Mouse (Mus musculus) kidney, postnatal 36 days (tissue): Measurements from ENCODE around the gene Kmo.
A peak's percentile ranks its signal among the peaks of the same experiment; 100 is the strongest.

Experiments
- DNase-seq, 2 experiments: peaks; one replicate each; pipeline ENCODE4 v3.0.0; 2021 to 2022; ENCODE audit warnings: mixed read lengths in 2 of 2

Kmo gene

GRCm38 (mm10) chr1:175632470-175632869 is 12.3 kb downstream of the Kmo start:
- no peak for DNase-seq

DNA sequence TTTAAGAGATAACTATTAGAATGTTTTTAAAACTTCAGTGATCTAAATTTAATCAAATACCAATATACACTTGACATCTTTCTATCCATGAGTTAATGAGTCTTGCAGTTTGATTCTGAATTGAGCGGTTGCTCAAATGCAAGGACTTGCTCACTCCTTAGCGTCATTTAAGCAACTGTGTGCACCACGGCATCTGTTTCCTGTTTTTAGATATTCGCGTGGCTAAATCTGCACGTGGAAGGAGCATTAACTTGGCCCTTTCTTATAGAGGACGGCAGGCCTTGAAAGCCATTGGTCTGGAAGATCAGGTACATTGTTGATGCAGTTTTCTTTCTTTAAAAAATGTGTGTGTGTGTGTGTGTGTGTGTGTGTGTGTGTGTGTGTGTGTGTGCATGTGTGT is 17.5 kb downstream of the Kmo start:
- no peak for DNase-seq

GRCm38 (mm10) chr1:175639072-175639471 is 18.9 kb downstream of the Kmo start:
- DNase-seq: no peak

DNA sequence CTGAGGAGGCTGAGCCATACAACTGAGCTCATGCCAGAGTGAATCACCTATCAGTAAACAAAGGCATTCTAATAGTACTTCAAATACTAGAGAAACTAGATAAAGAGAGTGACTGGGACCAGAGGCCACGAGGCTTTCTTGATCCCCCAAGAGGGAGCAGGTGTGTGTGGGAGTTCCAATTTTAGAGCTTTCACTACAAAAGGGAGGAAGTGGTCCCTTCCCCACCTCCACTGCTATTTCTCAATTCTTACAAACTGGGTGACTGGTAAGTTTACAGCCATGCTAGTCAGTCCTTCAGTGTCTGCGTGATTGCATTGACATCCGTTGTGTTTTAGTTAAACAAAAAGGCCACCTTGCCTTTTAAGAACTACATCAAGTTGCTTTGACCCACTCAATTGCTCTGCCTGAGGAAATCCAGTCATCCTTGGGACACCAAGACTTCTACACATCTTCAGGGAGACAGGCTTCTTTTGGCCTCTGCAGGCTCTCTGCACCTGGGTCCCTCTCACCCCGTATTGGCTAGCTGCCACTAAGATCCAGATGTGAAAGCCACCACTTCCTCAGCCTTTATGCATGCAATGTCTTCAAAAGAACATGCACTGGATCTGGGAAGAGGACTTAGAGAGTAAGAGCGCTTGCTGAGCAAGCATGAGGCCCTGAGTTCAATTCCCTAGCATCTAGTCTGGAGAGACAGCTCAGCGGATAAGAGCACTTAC is 20.4 kb downstream of the Kmo start:
- no peak for DNase-seq

- DNase-seq: no peak
These were observed 23.5 kb downstream of the Kmo start for GRCm38 (mm10) chr1:175643496-175644265.

DNA sequence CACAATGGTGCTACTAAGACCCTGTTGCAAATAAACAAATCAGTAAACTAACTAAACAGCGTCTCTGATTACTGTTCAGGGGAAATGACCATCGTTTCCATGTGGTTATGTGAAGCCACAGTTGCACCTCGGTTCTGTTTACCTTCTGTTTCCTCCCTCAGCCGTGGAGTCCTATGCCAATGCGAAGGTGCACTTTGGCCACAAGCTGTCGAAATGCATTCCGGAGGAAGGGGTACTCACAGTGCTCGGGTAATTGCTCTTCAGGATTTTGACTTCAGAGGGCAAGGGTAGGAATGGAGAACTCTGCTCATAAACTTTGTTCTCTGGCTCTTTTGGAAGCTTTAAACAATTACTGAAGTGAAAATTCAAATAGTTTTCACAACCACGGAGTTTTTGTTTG is 26.8 kb downstream of the Kmo start:
- DNase-seq: peak; percentile 71 to 86

GRCm38 (mm10) chr1:175648615-175649014 is 28.4 kb downstream of the Kmo start:
- DNase-seq: no peak

DNA sequence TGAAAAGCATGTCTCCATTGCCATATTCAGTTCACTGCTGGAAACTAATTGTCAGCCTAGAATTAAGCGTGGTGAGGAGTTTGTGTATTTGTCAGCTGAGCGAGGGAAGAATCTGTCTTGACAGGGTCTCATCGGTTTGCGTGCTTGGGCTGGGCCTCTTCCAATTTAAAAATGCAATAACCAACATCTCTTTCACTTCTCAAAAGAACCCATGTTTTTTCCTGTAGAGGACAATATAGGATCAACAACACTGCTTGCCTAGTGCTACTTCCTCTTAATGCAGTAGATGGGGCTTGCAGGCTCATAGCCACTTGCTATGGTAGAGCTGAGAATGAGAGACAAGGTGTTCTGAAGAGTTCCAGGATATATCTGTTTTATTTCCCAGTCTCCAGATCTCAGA is 39.7 kb downstream of the Kmo start:
- no peak for DNase-seq

DNA sequence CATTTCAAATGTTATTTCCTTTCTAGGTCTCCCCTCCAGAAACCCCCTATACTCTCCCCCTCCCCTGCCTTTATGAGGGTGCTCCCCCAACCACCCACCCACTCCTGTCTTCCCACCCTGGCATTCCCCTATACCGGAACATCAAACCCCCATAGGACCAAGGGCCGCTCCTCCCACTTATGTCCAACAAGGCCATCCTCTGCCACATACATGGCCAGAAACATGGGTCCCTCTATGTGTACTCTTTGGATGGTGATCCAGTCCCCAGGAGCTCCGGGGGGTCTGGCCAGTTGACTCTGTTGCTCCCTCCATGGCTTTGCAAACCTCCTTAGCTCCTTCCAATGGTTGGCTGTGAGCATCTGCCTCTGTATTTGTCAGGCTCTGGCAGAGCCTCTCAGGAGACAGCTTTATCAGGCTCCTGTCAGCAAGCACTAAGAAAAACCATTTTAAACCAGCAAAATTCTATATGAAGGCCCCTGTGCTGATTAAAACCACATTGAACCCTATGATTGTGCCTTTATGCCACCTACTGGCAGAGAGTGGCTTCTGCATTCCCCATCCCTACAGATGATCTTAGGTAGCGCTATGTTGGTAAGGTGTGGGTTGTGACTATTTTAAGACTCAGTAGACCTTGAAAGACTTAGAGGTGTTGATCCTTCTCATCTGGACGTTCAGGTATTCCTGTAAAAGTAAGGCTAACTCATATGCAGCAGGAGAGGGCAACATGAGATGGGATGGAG is 48.7 kb downstream of the Kmo start:
- DNase-seq: peak; percentile 20 to 53

DNA sequence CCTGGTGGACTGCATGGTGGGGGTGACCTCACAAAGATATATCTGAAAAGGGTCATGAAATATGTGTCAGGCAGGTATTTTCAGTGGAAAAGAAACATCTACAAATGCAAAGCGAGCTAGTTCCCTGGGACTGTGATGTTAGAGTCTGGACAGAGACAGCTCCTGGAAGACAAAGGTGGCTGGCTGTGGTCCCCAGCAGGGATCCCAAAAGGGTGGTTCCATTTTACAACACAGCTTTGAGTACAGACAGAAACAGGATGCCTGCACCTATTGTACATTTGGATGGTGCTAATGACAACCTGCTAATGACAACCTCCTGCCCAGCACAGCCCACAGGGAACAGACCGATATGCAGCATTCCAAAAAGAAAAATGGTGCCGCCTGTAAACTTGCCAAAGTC is 49.3 kb downstream of the Kmo start:
- no peak for DNase-seq

- DNase-seq: no peak
These were observed 49.9 kb downstream of the Kmo start for GRCm38 (mm10) chr1:175670042-175670441.

GRCm38 (mm10) chr1:175671626-175672025 is 51.4 kb downstream of the Kmo start:
- DNase-seq: no peak

GRCm38 (mm10) chr1:175673563-175674325 is 53.6 kb downstream of the Kmo start:
- DNase-seq: no peak

- DNase-seq: no peak
These were observed 54.9 kb downstream of the Kmo start for GRCm38 (mm10) chr1:175675116-175675515.

DNA sequence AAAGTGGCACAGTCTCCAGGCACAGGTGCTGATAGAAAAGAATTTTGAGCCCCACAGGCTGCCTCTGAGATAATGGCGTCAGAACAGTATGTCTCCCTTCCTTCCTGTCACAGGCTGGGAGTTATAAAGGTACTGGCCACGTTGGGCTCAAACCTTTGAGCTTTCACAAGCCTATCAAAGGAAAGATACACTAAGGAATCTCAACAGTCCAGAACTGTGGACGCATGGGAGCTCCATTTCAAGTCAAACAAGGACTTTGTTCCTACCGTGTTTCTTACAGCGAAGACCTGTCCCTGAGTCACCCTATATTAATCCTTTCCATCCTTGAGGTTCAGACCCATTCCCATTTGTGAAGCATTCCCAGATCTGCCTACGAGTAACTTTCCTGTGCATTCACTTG is 57.3 kb downstream of the Kmo start:
- no peak for DNase-seq

DNA sequence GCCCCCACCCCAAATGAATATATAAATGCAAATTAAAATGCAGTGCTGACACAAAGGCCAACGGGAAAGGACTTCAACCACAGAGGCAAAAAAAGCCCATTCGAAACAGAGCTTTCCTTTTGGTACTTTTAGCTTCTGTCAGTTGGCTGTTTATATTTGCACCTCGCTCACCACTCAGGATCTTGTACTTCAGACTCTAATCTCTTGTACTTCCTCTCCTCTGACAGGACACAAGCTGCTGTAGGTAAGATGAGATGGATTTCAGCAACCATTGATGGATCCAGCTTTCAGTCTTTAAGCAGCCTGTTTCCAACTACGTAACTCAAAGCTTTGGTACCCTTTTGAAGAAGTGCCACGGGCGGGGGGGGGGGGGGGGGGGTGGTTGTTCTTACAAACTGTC is 60.8 kb downstream of the Kmo start:
- no peak for DNase-seq

DNA sequence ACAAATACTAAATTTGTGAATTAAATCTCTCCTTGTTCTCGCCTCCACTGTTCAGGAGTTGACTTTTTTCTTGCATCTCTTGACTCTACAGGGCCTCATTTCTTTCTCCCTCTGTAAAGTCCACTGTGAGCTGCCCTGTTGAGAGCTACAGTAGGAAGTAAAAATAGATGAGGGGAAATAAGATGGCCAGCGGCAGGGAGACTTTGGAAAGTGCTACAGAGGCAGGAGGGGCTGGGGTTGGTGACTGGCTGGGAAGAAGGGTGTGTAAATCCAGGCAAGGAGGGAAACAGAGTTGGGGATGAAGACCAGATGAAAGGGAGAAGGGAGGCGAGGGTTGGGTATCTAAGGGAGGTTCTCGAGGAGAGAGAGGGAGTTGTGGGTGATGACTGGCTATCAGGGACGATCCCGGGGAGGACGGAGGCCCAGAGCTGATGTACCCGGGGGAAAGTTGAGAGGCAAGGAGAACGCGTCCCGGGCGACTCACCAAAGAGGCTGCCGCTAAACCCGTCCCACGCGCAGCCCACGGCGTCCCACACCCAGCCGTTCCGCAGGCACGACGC is 71.6 kb downstream of the Kmo start:
- DNase-seq: no peak

DNA sequence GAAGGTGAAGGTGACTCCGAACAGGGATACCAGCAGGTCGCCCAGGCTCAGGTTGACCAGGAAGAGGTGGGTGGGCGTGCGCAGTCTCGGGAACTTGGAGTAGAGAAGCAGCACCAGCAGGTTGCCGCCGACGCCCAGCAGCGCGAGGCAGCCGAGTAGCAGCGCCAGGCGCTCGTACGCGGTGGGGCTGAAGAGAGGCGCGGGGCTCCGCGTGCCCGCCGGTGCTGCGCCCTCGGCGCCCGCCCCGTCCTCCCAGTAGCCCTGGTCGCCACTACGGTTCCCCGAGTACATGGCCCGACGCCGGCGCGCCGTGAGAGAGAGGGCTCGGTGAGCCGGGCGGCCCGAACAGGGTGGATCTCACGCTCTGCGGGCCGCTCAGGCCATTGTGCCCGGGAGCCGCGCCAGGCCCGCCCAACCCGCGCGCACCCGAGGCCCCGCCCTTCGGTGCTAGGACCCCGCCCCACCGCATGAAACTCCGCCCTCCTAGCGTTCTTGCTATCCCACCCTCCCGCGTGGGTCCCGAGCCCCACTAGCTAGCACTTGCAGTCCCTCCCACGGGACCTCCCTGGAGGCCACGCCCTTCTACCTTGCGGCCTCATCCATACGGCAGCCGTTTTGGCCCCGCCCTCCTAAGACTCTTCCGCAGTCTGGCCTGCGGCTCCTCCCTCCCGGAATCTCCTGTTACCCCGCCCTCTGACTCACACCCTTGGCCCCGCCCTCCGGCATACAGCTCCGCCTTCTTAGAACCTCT is 72.2 kb downstream of the Kmo start, which contains the start of the genes Opn3 and Chml:
Gene Opn3 (minus strand): TSS at position 531 of the 751 bp plus-strand sequence.
Gene Chml (minus strand): TSS at position 656 of the 751 bp plus-strand sequence.
- DNase-seq: peak; percentile 99 to 100

GRCm38 (mm10) chr1:175692997-175693361 is 72.8 kb downstream of the Kmo start:
- no peak for DNase-seq

DNA sequence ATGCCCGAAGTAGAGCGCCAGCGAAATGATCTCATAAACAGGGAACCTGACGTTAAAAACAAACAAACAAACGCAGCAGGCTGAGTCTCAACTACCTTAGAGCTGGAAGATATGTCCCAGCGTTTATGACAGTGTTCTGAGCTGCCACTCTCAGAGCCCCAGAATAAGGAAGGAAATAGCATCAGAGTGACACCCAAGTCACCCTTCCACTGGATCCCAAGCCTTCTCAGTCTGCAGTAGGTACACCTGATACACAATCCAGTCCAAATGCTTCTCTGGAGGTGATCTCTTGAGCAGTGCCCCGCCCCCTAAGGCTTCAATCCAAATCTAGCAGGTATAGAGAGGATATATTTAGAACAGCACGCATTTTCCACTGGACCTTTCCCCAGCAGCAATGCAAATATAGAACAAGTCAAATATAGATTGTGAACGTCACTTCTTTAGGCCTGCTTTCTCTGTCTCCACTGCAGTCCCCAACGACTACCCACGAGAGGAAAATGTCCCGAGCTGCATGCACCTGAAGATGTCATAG is 73.3 kb downstream of the Kmo start:
- peak in 1 of 2 experiments; percentile 9 for DNase-seq

DNA sequence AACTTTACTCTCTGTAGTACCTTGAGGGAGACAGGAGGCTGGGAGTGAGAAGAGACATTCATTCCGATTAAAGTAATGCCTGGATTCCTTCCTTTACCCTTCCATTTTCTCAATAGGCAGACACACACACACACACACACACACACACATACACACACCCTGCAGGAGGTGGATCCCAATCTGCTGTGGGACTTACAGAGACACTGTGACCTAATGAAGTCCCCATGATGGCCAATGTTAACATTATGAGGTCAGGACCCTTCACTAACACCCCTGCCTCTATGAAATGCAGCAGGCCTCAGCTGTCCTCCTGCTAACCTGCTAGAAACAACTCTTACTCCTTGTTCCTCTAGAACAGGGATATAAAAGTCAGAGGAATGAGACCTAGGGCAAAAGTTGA is 78.1 kb downstream of the Kmo start, which contains the start of gene Wdr64:
Gene Wdr64 (plus strand): TSS at position 301 of the 400 bp plus-strand sequence.
- DNase-seq: no peak
